Mouse (Mus musculus): ENCODE data around the gene Slc16a11. TPM values are rescaled to one million over a fixed set of nuclear protein-coding genes. Genes with fewer than 3 reads are reported as not detected.

Slc16a11 gene
- polyA plus RNA-seq, 1 experiment from 2014 or later, result 3.1 TPM

GRCm38 (mm10) chr11:70238591-70239440 is 26.3 kb downstream of the Slc16a11 start:
- DNase-seq (ENCODE audit: low spot score) (no peak), ATAC-seq (ENCODE audit: low FRiP score, low TSS enrichment) (no peak)
- H3K27me3 ChIP-seq (ENCODE audit: control insufficient read depth, insufficient read depth, low read length), result no peaks in the 10 kb centered on the region
- peak overlapping the region; percentile 96 for H3K27ac ChIP-seq (replicated peaks)
- peak overlapping the region; percentile 90 for H3K4me2 ChIP-seq (replicated peaks; ENCODE audit: low read depth)
- peaks cover 4% of the 10 kb centered on the region; the same call in 1 of the 2 replicates for H3K4me1 ChIP-seq (replicated peaks; ENCODE audit: control insufficient read depth, insufficient read depth)
- no peaks in the 10 kb centered on the region for H3K9me3 ChIP-seq (ENCODE audit: control insufficient read depth, low read length)
- H3K36me3 ChIP-seq (ENCODE audit: control insufficient read depth, insufficient read depth, low read length), result no peaks in the 10 kb centered on the region
- TF ChIP-seq CTCF (IDR thresholded peaks at IDR 0.05; ENCODE audit: low read depth) (no peak), EP300 (optimal IDR thresholded peaks at IDR 0.05) (no peak)
- peak overlapping the region; percentile 93 for H3K4me3 ChIP-seq (ENCODE audit: low read depth, low read length)
- peak overlapping the region; percentile 94 for H3K9ac ChIP-seq (ENCODE audit: low read length)
- 9% methylated on average over 23 of the region's 23 CpGs for WGBS

GRCm38 (mm10) chr11:70239541-70240279 is 27.2 kb downstream of the Slc16a11 start, which contains the start of the genes Gm21988 and Rnasek:
Gene Gm21988 (minus strand): TSS chr11:70239830.
Gene Rnasek (minus strand): TSS chr11:70239842.
- H3K36me3 ChIP-seq (ENCODE audit: control insufficient read depth, insufficient read depth, low read length), result no peaks in the 10 kb centered on the region
- ATAC-seq (ENCODE audit: low FRiP score, low TSS enrichment) (peak; percentile 58), DNase-seq (ENCODE audit: low spot score) (peak; percentile 87)
- peak within 1 kb of the TSS; percentile 94 for H3K9ac ChIP-seq (ENCODE audit: low read length)
- no peaks in the 10 kb centered on the region for H3K9me3 ChIP-seq (ENCODE audit: control insufficient read depth, low read length)
- peaks cover 4% of the 10 kb centered on the region; the same call in 1 of the 2 replicates for H3K4me1 ChIP-seq (replicated peaks; ENCODE audit: control insufficient read depth, insufficient read depth)
- no peaks in the 10 kb centered on the region for H3K27me3 ChIP-seq (ENCODE audit: control insufficient read depth, insufficient read depth, low read length)
- under 1% methylated on average over 28 of the region's 35 CpGs for WGBS
- peak within 1 kb of the TSS; percentile 93 for H3K4me3 ChIP-seq (ENCODE audit: low read depth, low read length)
- no peak for TF ChIP-seq EP300 (optimal IDR thresholded peaks at IDR 0.05)
- TF ChIP-seq CTCF (IDR thresholded peaks at IDR 0.05; ENCODE audit: low read depth), result no peak
- H3K4me2 ChIP-seq (replicated peaks; ENCODE audit: low read depth), result peak within 1 kb of the TSS; percentile 90
- H3K27ac ChIP-seq (replicated peaks), result peak within 1 kb of the TSS; percentile 96

- no peak for ATAC-seq (ENCODE audit: low FRiP score, low TSS enrichment)
- H3K4me2 ChIP-seq (replicated peaks; ENCODE audit: low read depth), result no peak overlapping the region
These were observed 30.0 kb downstream of the Slc16a11 start for GRCm38 (mm10) chr11:70242591-70242990.

GRCm38 (mm10) chr11:70247136-70247845 is 34.7 kb downstream of the Slc16a11 start:
- H3K4me2 ChIP-seq (replicated peaks; ENCODE audit: low read depth), result no peak overlapping the region
- H3K9me3 ChIP-seq (ENCODE audit: control insufficient read depth, low read length), result no peaks in the 10 kb centered on the region
- no peaks in the 10 kb centered on the region for H3K4me1 ChIP-seq (replicated peaks; ENCODE audit: control insufficient read depth, insufficient read depth)
- no peaks in the 10 kb centered on the region for H3K36me3 ChIP-seq (ENCODE audit: control insufficient read depth, insufficient read depth, low read length)
- H3K27ac ChIP-seq (replicated peaks), result no peak overlapping the region
- H3K27me3 ChIP-seq (ENCODE audit: control insufficient read depth, insufficient read depth, low read length), result no peaks in the 10 kb centered on the region
- DNase-seq (ENCODE audit: low spot score), result peak; percentile 74
- TF ChIP-seq CTCF (IDR thresholded peaks at IDR 0.05; ENCODE audit: low read depth), result peak; percentile 93
- no peak for TF ChIP-seq EP300 (optimal IDR thresholded peaks at IDR 0.05)
- H3K9ac ChIP-seq (ENCODE audit: low read length), result no peak overlapping the region
- WGBS, result 50% methylated on average over 9 of the region's 9 CpGs
- peak; percentile 66; the same call in 1 of the 2 replicates for ATAC-seq (ENCODE audit: low FRiP score, low TSS enrichment)
- no peak overlapping the region for H3K4me3 ChIP-seq (ENCODE audit: low read depth, low read length)

More at GRCm38 (mm10) chr11:70242591-70242990, 30.0 kb downstream of the Slc16a11 start:
- Histone ChIP-seq H3K9me3 (ENCODE audit: control insufficient read depth, low read length) (no peaks in the 10 kb centered on the region), H3K27ac (replicated peaks) (no peak overlapping the region), H3K4me3 (ENCODE audit: low read depth, low read length) (no peak overlapping the region), H3K9ac (ENCODE audit: low read length) (no peak overlapping the region), H3K4me1 (replicated peaks; ENCODE audit: control insufficient read depth, insufficient read depth) (peaks cover 4% of the 10 kb centered on the region; the same call in 1 of the 2 replicates), H3K36me3 (ENCODE audit: control insufficient read depth, insufficient read depth, low read length) (no peaks in the 10 kb centered on the region), H3K27me3 (ENCODE audit: control insufficient read depth, insufficient read depth, low read length) (no peaks in the 10 kb centered on the region)
- TF ChIP-seq CTCF (IDR thresholded peaks at IDR 0.05; ENCODE audit: low read depth) (no peak), EP300 (optimal IDR thresholded peaks at IDR 0.05) (no peak)
- WGBS, result 70% methylated on average over 11 of the region's 11 CpGs
- no peak for DNase-seq (ENCODE audit: low spot score)

- 64% methylated on average over 11 of the region's 11 CpGs for WGBS
- TF ChIP-seq CTCF (IDR thresholded peaks at IDR 0.05; ENCODE audit: low read depth), result no peak
- TF ChIP-seq EP300 (optimal IDR thresholded peaks at IDR 0.05), result no peak
- H3K4me1 ChIP-seq (replicated peaks; ENCODE audit: control insufficient read depth, insufficient read depth), result no peaks in the 10 kb centered on the region
- H3K27me3 ChIP-seq (ENCODE audit: control insufficient read depth, insufficient read depth, low read length), result no peaks in the 10 kb centered on the region; the same call in 1 of the 2 replicates
- ATAC-seq (ENCODE audit: low FRiP score, low TSS enrichment) (no peak), DNase-seq (ENCODE audit: low spot score) (no peak)
- no peak overlapping the region for H3K27ac ChIP-seq (replicated peaks)
- no peaks in the 10 kb centered on the region for H3K9me3 ChIP-seq (ENCODE audit: control insufficient read depth, low read length)
- H3K9ac ChIP-seq (ENCODE audit: low read length), result no peak overlapping the region
- H3K4me2 ChIP-seq (replicated peaks; ENCODE audit: low read depth), result no peak overlapping the region
- H3K36me3 ChIP-seq (ENCODE audit: control insufficient read depth, insufficient read depth, low read length), result no peaks in the 10 kb centered on the region
- H3K4me3 ChIP-seq (ENCODE audit: low read depth, low read length), result no peak overlapping the region
These were observed 37.6 kb downstream of the Slc16a11 start for GRCm38 (mm10) chr11:70250150-70250549.

Data from stomach, postnatal 0 days (tissue).